Mouse (Mus musculus) erythroblast, embryonic 14.5 days (primary cell): ENCODE data around the gene Lgi4. TPM values are rescaled to one million over a fixed set of nuclear protein-coding genes. Genes with fewer than 3 reads are reported as not detected.

Experiments used
- H3K27me3 ChIP-seq: 2 replicates; pipeline ENCODE4 v1.6.1; 2012; ENCODE audit warnings: inconsistent platforms; ENCODE audit not compliant: control insufficient read depth
- H3K36me3 ChIP-seq: 2 replicates; pipeline ENCODE4 v1.6.1; 2012; ENCODE audit warnings: mild to moderate bottlenecking, inconsistent platforms; ENCODE audit not compliant: control insufficient read depth
- H3K4me1 ChIP-seq: 2 replicates; pipeline ENCODE4 v1.6.1; 2012; ENCODE audit warnings: inconsistent platforms; ENCODE audit not compliant: control insufficient read depth
- H3K4me3 ChIP-seq: replicated peaks from 2 replicates; pipeline ENCODE3; 2012; ENCODE audit warnings: moderate library complexity, mild to moderate bottlenecking, inconsistent platforms
- H3K9me3 ChIP-seq: 2 replicates; pipeline ENCODE4 v1.6.1; 2012; ENCODE audit warnings: low read length, inconsistent platforms, mixed read lengths; ENCODE audit not compliant: control insufficient read depth
- GATA1 ChIP-seq: IDR thresholded peaks from 2 replicates; pipeline ENCODE4 v1.6.1; 2012; ENCODE audit warnings: low read length, inconsistent platforms, mixed read lengths
- TAL1 ChIP-seq: IDR thresholded peaks from 3 replicates; pipeline ENCODE4 v1.6.1; 2012; ENCODE audit warnings: low read length, inconsistent platforms, mixed read lengths
- polyA plus RNA-seq: library from polyadenylated mRNA; stranded (reverse); fragments of >175 nt; gene quantifications from 2 replicates; pipeline ENCODE4 v1.2.3, GENCODE M21; 2012

The Lgi4 gene
- polyA plus RNA-seq, 1 experiment, result not detected

DNA sequence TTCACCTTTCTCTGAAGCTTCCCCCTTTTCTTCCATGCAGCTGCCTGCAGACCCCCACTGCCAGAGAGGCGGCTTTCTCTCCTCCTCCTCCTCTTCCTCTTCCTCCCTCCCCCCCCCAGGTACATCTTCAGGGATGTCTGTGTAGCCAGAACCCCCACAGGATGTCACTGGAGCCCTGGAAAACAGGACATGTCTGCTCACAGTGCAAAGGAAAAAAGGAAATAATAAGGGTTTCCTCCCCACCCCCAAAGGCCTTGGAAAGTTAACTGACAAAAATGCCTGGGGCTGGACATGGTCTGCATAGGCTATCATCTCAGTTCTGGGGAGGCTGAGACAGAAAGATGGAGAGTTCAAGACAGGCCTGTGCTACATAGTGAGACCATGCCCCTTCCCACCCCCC is 22.0 kb downstream of the Lgi4 start:
- H3K4me3 ChIP-seq, result no peak overlapping the region
- H3K4me1 ChIP-seq, result no peaks in the 10 kb centered on the region
- H3K9me3 ChIP-seq, result no peaks in the 10 kb centered on the region
- no peak for TF ChIP-seq TAL1
- no peak for TF ChIP-seq GATA1
- no peaks in the 10 kb centered on the region for H3K36me3 ChIP-seq
- no peaks in the 10 kb centered on the region for H3K27me3 ChIP-seq

DNA sequence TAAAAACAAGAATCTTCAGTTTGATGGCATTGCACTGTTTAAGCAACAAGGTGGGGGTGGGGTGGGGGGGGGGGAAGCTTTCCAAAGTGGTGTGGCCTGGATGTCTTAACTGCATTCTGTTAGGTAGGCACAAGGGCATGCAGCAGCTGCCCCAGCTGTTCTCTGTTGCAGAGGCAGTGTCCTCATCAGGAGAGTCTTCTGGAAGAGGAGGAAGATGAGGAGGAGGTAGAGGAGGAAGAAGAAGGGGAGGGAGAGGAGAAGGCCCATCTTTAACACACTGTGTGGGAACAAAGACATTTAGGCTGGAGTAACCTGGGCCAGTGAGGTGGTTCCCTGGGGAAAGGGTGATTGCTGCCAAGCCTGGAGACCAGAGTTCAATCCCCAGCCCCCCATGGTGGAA is 23.0 kb downstream of the Lgi4 start:
- TF ChIP-seq GATA1 (no peak), TAL1 (no peak)
- Histone ChIP-seq H3K9me3 (no peaks in the 10 kb centered on the region), H3K27me3 (no peaks in the 10 kb centered on the region), H3K4me3 (no peak overlapping the region), H3K4me1 (no peaks in the 10 kb centered on the region), H3K36me3 (no peaks in the 10 kb centered on the region)

DNA sequence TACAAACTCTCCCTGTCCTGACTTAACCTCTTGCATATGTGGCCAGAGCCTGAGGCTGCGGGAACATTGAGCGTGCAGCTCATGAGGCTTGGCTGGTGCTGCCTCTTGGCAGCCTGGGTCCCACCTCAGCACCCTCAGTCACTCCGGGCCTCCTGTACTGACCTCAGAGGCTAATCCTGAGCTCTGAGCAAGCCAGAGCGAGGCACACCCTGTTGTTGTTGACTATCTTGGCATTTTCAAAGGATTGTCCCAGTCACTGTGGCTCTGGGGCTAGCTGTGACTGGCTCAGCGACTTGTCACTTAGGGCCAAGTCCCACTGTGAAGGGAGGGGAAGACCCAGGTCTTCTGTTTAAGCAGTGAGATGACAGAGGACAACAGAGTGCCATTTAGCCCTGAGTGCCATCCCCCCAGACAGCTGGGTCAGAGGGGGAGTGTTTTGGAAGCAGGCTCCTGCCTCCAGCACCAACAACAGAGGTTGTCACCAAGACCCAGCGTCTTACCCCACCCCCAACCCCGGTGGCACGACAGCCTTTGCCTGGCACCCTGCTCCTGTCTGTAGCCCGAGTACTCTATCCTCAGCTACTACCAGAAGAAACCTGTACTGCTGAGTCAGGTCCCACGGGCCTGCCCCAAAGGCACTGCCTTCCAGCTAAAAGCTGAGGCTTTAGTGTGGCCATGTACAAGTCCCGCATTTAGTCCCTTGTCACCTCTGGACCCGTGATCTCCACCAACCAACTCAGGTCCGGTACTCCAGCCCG is 23.9 kb downstream of the Lgi4 start:
- H3K9me3 ChIP-seq, result no peaks in the 10 kb centered on the region
- H3K27me3 ChIP-seq, result no peaks in the 10 kb centered on the region
- no peaks in the 10 kb centered on the region for H3K36me3 ChIP-seq
- no peak overlapping the region for H3K4me3 ChIP-seq
- TF ChIP-seq GATA1 (no peak), TAL1 (no peak)
- H3K4me1 ChIP-seq, result no peaks in the 10 kb centered on the region

DNA sequence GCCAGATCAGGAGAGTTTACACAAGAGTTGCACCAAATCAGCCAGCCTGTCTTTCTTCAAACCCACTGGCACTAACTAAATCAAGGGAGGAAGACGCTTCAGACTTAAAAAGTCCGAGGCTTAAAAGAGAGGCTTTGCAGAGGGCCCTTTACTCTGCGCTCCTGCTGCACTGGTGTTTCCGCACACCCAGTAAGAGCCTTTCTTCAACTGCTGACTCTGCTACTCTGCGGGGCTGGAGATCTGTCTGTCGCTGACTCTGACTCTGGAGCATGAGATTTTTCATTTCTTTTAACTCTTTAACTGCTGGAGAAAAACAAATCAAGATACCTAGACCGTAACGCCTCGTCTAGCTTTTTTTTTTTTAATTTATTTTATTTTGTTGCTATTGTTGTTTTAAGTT is 25.0 kb downstream of the Lgi4 start:
- TF ChIP-seq TAL1, result no peak
- TF ChIP-seq GATA1, result no peak
- Histone ChIP-seq H3K27me3 (no peaks in the 10 kb centered on the region), H3K4me1 (no peaks in the 10 kb centered on the region), H3K36me3 (no peaks in the 10 kb centered on the region), H3K9me3 (no peaks in the 10 kb centered on the region), H3K4me3 (no peak overlapping the region)

DNA sequence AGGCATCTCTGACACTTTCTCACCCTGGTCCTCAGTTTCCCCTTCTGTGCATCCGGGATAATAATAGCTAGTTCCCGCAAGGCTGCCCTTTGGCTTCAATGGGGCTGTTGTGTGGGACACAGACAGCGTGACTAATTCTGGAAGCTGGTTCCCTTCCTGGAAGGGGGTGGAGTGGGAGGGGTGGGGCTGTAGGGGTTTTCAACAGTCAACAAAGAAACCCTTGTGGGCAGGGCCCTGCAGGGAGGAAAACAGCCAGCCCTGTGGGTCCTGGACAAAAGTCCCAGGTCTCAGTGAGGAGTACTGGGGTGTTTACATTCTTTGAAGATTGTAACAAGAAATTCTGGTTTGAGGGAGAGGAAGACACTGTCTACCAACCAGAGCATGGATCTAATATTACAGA is 26.0 kb downstream of the Lgi4 start:
- no peak overlapping the region for H3K4me3 ChIP-seq
- no peaks in the 10 kb centered on the region for H3K27me3 ChIP-seq
- H3K36me3 ChIP-seq, result no peaks in the 10 kb centered on the region
- H3K9me3 ChIP-seq, result no peaks in the 10 kb centered on the region
- no peak for TF ChIP-seq GATA1
- no peak for TF ChIP-seq TAL1
- H3K4me1 ChIP-seq, result no peaks in the 10 kb centered on the region

DNA sequence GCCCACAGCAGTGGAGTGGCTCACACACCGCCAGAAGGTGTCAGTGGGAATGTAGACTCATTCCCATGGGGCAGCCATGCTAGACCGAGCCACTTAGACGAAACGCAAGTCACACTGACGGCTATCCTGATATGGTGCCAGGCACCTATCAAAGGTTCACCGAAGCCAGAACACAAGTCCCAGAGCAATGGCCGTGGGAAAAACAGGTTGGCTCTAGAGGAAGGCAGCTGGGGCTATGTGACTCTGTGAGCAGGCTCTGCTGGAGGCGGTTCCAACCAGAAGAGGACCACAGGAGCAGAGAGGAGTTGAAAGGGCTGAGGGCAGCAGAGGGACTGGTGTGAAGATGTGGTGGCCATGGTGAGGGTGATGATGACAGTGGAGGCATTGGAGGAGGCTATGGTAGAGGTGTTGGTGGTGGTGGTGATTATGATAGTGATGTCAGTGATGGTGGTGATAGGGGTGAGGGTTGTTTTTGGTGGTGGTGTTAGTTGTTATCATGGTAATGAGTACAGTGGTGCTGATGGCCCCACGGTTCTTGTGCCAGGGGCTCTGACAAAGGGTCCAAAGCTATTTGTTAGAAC is 27.1 kb downstream of the Lgi4 start:
- Histone ChIP-seq H3K9me3 (no peaks in the 10 kb centered on the region), H3K36me3 (no peaks in the 10 kb centered on the region), H3K4me1 (no peaks in the 10 kb centered on the region), H3K4me3 (no peak overlapping the region), H3K27me3 (no peaks in the 10 kb centered on the region)
- TF ChIP-seq GATA1 (no peak), TAL1 (no peak)

DNA sequence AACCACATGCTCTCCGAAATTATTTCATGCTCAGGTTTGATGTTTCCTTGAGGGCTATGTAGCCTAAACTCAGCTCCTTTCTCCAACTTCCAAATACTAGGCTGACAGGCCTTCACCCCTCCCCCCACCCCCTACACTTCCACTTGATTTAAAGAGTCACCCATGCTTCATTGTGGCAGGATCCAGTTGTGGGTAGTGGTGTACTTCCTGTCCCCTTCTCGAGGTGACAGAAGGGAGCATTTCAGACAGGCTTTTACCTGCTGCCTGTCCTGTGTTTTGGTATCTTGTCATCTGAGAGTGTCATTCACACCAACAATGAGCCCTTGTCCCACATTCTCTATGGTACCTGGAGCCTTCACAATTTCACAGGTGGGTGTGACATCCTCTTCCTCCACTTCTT is 28.1 kb downstream of the Lgi4 start:
- Histone ChIP-seq H3K36me3 (no peaks in the 10 kb centered on the region), H3K9me3 (no peaks in the 10 kb centered on the region), H3K4me1 (no peaks in the 10 kb centered on the region), H3K4me3 (no peak overlapping the region), H3K27me3 (no peaks in the 10 kb centered on the region)
- no peak for TF ChIP-seq TAL1
- TF ChIP-seq GATA1, result no peak

DNA sequence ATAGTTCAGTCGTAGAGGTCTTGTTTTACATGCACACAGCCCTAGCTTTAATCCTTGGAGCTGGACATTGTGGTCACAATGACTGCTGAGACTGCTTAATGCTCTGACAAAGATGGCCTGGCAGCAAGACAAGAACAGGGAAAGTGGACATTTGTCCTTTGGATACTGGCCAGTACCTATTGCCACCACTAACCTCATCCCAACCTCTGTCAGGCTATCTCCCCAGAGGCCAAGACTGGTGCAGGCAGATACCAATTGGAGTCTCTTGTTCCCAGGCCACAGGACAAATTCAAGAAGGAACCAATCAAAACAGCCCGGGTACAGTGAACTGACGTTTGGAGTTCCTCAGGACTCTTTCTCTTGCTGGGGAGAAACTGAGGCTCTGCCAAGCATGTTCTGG is 29.1 kb downstream of the Lgi4 start:
- TF ChIP-seq GATA1 (no peak), TAL1 (no peak)
- H3K36me3 ChIP-seq, result no peaks in the 10 kb centered on the region
- H3K27me3 ChIP-seq, result no peaks in the 10 kb centered on the region
- no peak overlapping the region for H3K4me3 ChIP-seq
- H3K9me3 ChIP-seq, result no peaks in the 10 kb centered on the region
- no peaks in the 10 kb centered on the region for H3K4me1 ChIP-seq

DNA sequence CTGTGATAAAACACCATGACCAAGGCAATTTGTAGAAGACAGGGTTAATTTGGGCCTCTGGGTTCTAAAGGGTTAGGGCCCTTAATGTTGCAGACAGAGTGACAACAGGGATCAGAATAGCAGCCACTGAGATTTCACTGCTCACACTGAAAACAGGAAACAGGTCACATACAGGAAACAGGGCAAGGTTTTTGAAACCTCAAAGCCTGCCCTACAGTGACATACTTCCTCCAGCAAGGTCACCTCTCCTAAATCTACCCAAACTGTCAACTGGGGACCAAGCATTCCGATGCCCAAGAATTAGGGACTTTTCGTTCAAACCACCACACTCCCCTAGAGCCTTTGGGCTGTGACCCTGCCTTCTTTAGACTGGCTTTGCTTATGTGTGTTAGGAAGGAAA is 30.6 kb downstream of the Lgi4 start:
- no peaks in the 10 kb centered on the region for H3K27me3 ChIP-seq
- no peaks in the 10 kb centered on the region for H3K36me3 ChIP-seq
- no peaks in the 10 kb centered on the region for H3K4me1 ChIP-seq
- no peaks in the 10 kb centered on the region for H3K9me3 ChIP-seq
- no peak overlapping the region for H3K4me3 ChIP-seq
- no peak for TF ChIP-seq GATA1
- no peak for TF ChIP-seq TAL1
